Mouse (Mus musculus): ENCODE results near the gene Unc13a. TPM values are rescaled to one million over a fixed set of nuclear protein-coding genes. Genes with fewer than 3 reads are reported as not detected.

Gene Unc13a
- polyA plus RNA-seq, 1 experiment from 2014 or later = 16.7 TPM

DNA sequence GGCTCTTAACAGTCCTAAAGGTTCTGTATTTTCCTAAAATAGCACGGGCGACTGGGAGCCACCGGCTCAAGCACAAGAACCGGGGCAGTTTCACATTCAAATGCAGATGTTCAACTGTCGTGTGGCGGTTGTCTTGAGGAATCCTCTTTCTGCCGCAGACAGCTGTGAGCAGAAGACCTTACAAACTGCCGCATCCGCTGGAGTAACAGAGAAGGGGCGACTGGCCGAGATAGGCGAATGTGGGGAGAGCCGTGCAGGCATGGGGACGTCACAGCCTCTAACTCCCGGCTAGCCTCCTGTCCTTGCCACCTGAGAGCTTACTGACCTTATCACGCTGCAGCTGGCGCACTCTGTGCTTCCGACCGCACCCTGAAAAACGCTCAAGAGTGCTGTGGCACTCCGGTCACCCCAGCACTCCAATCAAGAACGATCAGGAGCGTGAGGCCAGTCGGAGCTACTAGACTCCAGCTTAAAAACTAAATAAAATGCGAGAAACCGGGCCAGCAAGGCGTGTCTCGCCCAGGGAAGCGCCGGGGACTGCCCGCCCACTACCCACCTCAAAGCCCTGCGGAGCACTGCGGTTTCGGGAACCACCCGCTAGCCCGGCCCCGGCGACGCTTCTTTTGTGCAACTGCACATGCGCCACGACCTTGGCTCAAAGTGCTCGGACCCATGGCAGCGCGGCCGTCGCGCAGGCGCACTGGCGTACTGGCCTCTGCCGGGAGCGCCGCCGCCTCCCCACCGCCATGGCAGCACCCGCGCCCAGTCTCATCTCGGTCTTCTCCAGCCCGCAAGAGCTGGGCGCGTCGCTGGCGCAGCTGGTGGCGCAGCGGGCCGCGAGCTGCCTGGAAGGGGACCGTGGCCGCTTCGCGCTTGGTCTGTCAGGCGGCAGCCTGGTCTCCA lies 79.8 kb downstream of the Unc13a start, which contains the start of gene Pgls:
Pgls (plus strand) TSS at position 706 of the 903 bp plus-strand sequence.
- ATAC-seq (ENCODE audit: low FRiP score, low read depth) = peak; percentile 89

GRCm38 (mm10) chr8:71591017-71591416 lies 80.5 kb downstream of the Unc13a start:
- Histone ChIP-seq H3K4me2 (replicated peaks) (peak overlapping the region; percentile 96), H3K27me3 (replicated peaks) (no peaks in the 10 kb centered on the region), H3K36me3 (peaks cover 17% of the 10 kb centered on the region; the same call in 1 of the 2 replicates), H3K9ac (peak overlapping the region; percentile 94), H3K4me1 (peaks cover 29% of the 10 kb centered on the region), H3K4me3 (peak overlapping the region; percentile 78), H3K27ac (no peak overlapping the region), H3K9me3 (no peaks in the 10 kb centered on the region)
- no peak for ATAC-seq (ENCODE audit: low FRiP score, low read depth)
- WGBS = 37% methylated on average over 5 of the region's 5 CpGs

More for the DNA sequence above, 79.8 kb downstream of the Unc13a start, which contains the start of gene Pgls:
- Histone ChIP-seq H3K4me1 (peaks cover 29% of the 10 kb centered on the region), H3K36me3 (peaks cover 13% of the 10 kb centered on the region; the same call in 1 of the 2 replicates), H3K4me3 (peak within 1 kb of the TSS; percentile 78), H3K4me2 (replicated peaks) (peak within 1 kb of the TSS; percentile 96), H3K9me3 (no peaks in the 10 kb centered on the region), H3K27me3 (replicated peaks) (no peaks in the 10 kb centered on the region), H3K9ac (peak within 1 kb of the TSS; percentile 94), H3K27ac (peak within 1 kb of the TSS; percentile 95)
- WGBS = under 1% methylated on average over 71 of the region's 71 CpGs

- H3K9ac ChIP-seq = no peak overlapping the region
- H3K4me3 ChIP-seq = no peak overlapping the region
- WGBS = 73% methylated on average over 3 of the region's 3 CpGs
- peaks cover 26% of the 10 kb centered on the region for H3K4me1 ChIP-seq
- no peak for ATAC-seq (ENCODE audit: low FRiP score, low read depth)
- H3K27me3 ChIP-seq (replicated peaks) = no peaks in the 10 kb centered on the region
- H3K27ac ChIP-seq = no peak overlapping the region
- peaks cover 35% of the 10 kb centered on the region for H3K36me3 ChIP-seq
- no peaks in the 10 kb centered on the region for H3K9me3 ChIP-seq
- no peak overlapping the region for H3K4me2 ChIP-seq (replicated peaks)
Measured at GRCm38 (mm10) chr8:71588762-71589161, 82.8 kb downstream of the Unc13a start.

- WGBS = 89% methylated on average over 2 of the region's 2 CpGs
- H3K27ac ChIP-seq = no peak overlapping the region
- peaks cover 13% of the 10 kb centered on the region for H3K4me1 ChIP-seq
- peaks cover 35% of the 10 kb centered on the region for H3K36me3 ChIP-seq
- no peak overlapping the region for H3K4me2 ChIP-seq (replicated peaks)
- ATAC-seq (ENCODE audit: low FRiP score, low read depth) = peak; percentile 21; the same call in 1 of the 2 replicates
- no peaks in the 10 kb centered on the region for H3K27me3 ChIP-seq (replicated peaks)
- H3K9me3 ChIP-seq = no peaks in the 10 kb centered on the region
- no peak overlapping the region for H3K9ac ChIP-seq
- no peak overlapping the region for H3K4me3 ChIP-seq
Measured at GRCm38 (mm10) chr8:71586891-71587290, 84.7 kb downstream of the Unc13a start.

DNA sequence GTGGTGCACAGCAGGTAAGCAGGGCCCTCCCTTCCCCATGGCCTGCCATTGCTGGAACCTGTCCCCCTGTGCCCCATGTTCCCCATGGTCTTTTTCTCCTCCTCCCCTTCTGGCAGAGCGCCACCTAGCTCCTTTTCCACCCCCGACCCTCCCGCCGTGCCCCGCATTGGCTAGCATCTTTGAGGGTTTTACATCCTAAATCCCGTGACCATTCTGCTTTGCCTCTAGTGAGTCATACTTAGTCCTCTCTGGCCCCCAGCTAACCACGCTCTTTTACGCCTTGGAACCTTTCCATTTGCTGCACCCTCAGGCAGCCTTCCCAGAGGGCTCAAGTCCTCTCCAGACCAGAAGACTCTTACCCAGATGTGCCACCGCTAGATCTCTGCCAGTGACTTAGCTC lies 91.4 kb downstream of the Unc13a start:
- 36% methylated on average over 9 of the region's 9 CpGs for WGBS
- ATAC-seq (ENCODE audit: low FRiP score, low read depth) = no peak
- peaks cover 30% of the 10 kb centered on the region for H3K36me3 ChIP-seq
- no peak overlapping the region for H3K27ac ChIP-seq
- no peak overlapping the region for H3K4me2 ChIP-seq (replicated peaks)
- H3K9me3 ChIP-seq = no peaks in the 10 kb centered on the region
- H3K4me1 ChIP-seq = no peaks in the 10 kb centered on the region
- H3K4me3 ChIP-seq = no peak overlapping the region
- H3K9ac ChIP-seq = no peak overlapping the region
- no peaks in the 10 kb centered on the region for H3K27me3 ChIP-seq (replicated peaks)

GRCm38 (mm10) chr8:71579476-71579875 lies 92.1 kb downstream of the Unc13a start:
- Histone ChIP-seq H3K27ac (no peak overlapping the region), H3K36me3 (peaks cover 22% of the 10 kb centered on the region)
- 89% methylated on average over 14 of the region's 14 CpGs for WGBS

DNA sequence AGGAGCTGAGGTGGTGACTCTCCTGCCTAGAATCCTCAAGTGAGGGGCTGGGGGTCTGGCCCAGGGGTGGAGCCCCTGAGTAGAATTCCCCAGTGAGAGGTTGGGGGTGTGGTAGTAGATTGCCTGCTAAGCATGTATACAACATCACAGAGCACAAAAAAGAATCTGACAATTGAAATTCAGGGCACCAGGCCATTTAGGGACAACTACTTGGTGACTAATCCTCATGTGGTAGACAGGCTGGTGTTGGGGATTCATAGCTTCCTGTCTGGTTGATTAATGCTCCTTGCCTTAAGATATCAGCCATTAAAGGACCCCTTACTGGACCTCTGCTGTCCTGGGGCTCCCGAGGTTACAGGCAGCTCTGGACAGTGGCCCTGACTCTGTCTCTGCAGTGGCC lies 92.5 kb downstream of the Unc13a start:
- no peak overlapping the region for H3K4me3 ChIP-seq
- ATAC-seq (ENCODE audit: low FRiP score, low read depth) = no peak
- H3K27me3 ChIP-seq (replicated peaks) = no peaks in the 10 kb centered on the region
- no peak overlapping the region for H3K9ac ChIP-seq
- H3K9me3 ChIP-seq = no peaks in the 10 kb centered on the region
- peaks cover 18% of the 10 kb centered on the region for H3K36me3 ChIP-seq
- no peaks in the 10 kb centered on the region for H3K4me1 ChIP-seq
- H3K4me2 ChIP-seq (replicated peaks) = no peak overlapping the region
- WGBS = 82% methylated on average over 1 of the region's 1 CpGs
- H3K27ac ChIP-seq = no peak overlapping the region

More at GRCm38 (mm10) chr8:71579476-71579875, 92.1 kb downstream of the Unc13a start:
- Histone ChIP-seq H3K27me3 (replicated peaks) (no peaks in the 10 kb centered on the region), H3K4me1 (no peaks in the 10 kb centered on the region), H3K9me3 (no peaks in the 10 kb centered on the region), H3K4me2 (replicated peaks) (no peak overlapping the region), H3K9ac (no peak overlapping the region), H3K4me3 (no peak overlapping the region)
- no peak for ATAC-seq (ENCODE audit: low FRiP score, low read depth)

- no peak for ATAC-seq (ENCODE audit: low FRiP score, low read depth)
- Histone ChIP-seq H3K4me3 (no peak overlapping the region), H3K9me3 (no peaks in the 10 kb centered on the region), H3K4me2 (replicated peaks) (no peak overlapping the region), H3K27me3 (replicated peaks) (no peaks in the 10 kb centered on the region), H3K27ac (no peak overlapping the region), H3K4me1 (0 out of 2 replicates have a peak, but pooled peaks cover 5% of the 10 kb centered on the region), H3K36me3 (peaks cover 15% of the 10 kb centered on the region), H3K9ac (no peak overlapping the region)
- 82% methylated on average over 4 of the region's 4 CpGs for WGBS
Measured at GRCm38 (mm10) chr8:71577856-71578387, 93.6 kb downstream of the Unc13a start.

DNA sequence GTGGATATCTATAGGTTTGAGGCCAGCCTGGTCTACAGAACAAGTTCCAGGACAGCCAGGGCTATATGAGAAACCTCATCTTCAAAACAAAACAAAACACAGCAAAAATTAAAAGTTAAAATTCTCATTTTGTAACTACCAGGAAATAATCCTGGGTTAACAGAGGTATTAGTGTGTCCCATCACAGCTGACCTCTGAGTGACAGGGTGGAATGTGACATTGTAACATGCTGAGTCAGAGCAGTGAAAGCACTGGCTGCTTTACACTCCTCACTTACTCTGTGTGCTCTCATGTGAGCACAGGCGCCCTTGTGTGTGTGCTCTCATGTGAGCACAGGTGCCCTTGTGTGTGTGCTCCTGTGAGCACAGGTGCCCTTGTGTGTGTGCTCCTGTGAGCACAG lies 96.5 kb downstream of the Unc13a start:
- no peak overlapping the region for H3K4me2 ChIP-seq (replicated peaks)
- no peak for ATAC-seq (ENCODE audit: low FRiP score, low read depth)
- H3K36me3 ChIP-seq = peaks cover 7% of the 10 kb centered on the region; the same call in 1 of the 2 replicates
- H3K4me3 ChIP-seq = no peak overlapping the region
- WGBS = 81% methylated on average over 1 of the region's 1 CpGs
- H3K9me3 ChIP-seq = no peaks in the 10 kb centered on the region
- no peaks in the 10 kb centered on the region for H3K27me3 ChIP-seq (replicated peaks)
- no peak overlapping the region for H3K9ac ChIP-seq
- no peak overlapping the region for H3K27ac ChIP-seq
- H3K4me1 ChIP-seq = peaks cover 20% of the 10 kb centered on the region

- ATAC-seq (ENCODE audit: low FRiP score, low read depth) = no peak
- Histone ChIP-seq H3K4me1 (peaks cover 20% of the 10 kb centered on the region), H3K4me2 (replicated peaks) (no peak overlapping the region), H3K36me3 (peaks cover 2% of the 10 kb centered on the region; the same call in 1 of the 2 replicates), H3K27ac (no peak overlapping the region), H3K4me3 (no peak overlapping the region), H3K27me3 (replicated peaks) (no peaks in the 10 kb centered on the region), H3K9ac (no peak overlapping the region), H3K9me3 (no peaks in the 10 kb centered on the region)
- WGBS = 78% methylated on average over 7 of the region's 7 CpGs
Measured at GRCm38 (mm10) chr8:71574426-71574825, 97.1 kb downstream of the Unc13a start.
